Mouse (Mus musculus): ENCODE measurements around the gene Ifi35.
"Not testable (repeated sequence)": the region's sequence is repeated elsewhere in the genome, so short reads cannot be mapped to it uniquely, and the experiment has no call there.

GRCm38 (mm10) chr11:101441450-101442126 lies 6.6 kb upstream of the Ifi35 start:
- TF ChIP-seq CHD2 (IDR thresholded peaks at IDR 0.05; ENCODE audit: low read depth, low read length); HCFC1 (IDR thresholded peaks at IDR 0.05; ENCODE audit: borderline replicate concordance, insufficient read depth, low read length); ZC3H11A (IDR thresholded peaks at IDR 0.05; ENCODE audit: borderline replicate concordance, low read depth, low read length): not testable (repeated sequence)
- TF ChIP-seq ZNF384 (IDR thresholded peaks at IDR 0.05; ENCODE audit: low read depth, low read length), result 0 out of 2 replicates have a peak, but pooled peaks have one; percentile 33

Measured in ES-E14 (cell line).